In genomic region chr9:53537336-53537965, GRCm38 (mm10) we compare ENCODE assay signal across 8 mouse cellular contexts. TPM values are rescaled to one million over a fixed set of nuclear protein-coding genes. Genes with fewer than 3 reads are reported as not detected.
A peak's percentile ranks its signal among the peaks of the same experiment; 100 is the strongest.
DNase-seq lines count a peak whose midpoint lies in the region; ATAC-seq and TF ChIP-seq lines count a peak whose summit lies in the region.

No protein-coding gene starts in this region.

- DNase-seq in CD4-positive, CD25-positive, alpha-beta regulatory T cell, adult 2 months (ENCODE audit: low read depth, low spot score): peak; percentile 25
- DNase-seq in lung, adult 2 months: no peak
- DNase-seq in lung, postnatal 4 days: no peak
- no peak for DNase-seq in forebrain, embryonic 10.5 days (ENCODE audit: extremely low spot score, low spot score)
- peak; percentile 3 to 39 for DNase-seq in kidney, postnatal 36 days
- no peak for DNase-seq in retina, postnatal 1 day

- ATAC-seq in CD4-positive, CD25-positive, alpha-beta regulatory T cell, adult 4 months: no peak
- ATAC-seq in midbrain, embryonic 13.5 days: no peak

- H3K9me3 ChIP-seq in forebrain, embryonic 10.5 days: no peaks in the 10 kb centered on the region
- no peaks in the 10 kb centered on the region for H3K9me3 ChIP-seq in midbrain, embryonic 13.5 days

- H3K4me2 ChIP-seq in midbrain, embryonic 13.5 days (replicated peaks): peak overlapping the region; percentile 96

- H3K36me3 ChIP-seq in forebrain, embryonic 10.5 days (replicated peaks): peaks cover 14% of the 10 kb centered on the region
- no peaks in the 10 kb centered on the region; the same call in 1 of the 2 replicates for H3K36me3 ChIP-seq in midbrain, embryonic 13.5 days

- no peak for TF ChIP-seq CTCF in lung, adult 2 months (IDR thresholded peaks at IDR 0.05; ENCODE audit: insufficient read depth, low read length)

- H3K27me3 ChIP-seq in forebrain, embryonic 10.5 days (ENCODE audit: poor library complexity, severe bottlenecking): no peaks in the 10 kb centered on the region
- no peaks in the 10 kb centered on the region for H3K27me3 ChIP-seq in midbrain, embryonic 13.5 days

- no peak for TF ChIP-seq POLR2A in lung, adult 2 months (IDR thresholded peaks at IDR 0.05; ENCODE audit: borderline replicate concordance, extremely low read depth, low read depth, low read length)

- peak overlapping the region; percentile 68 for H3K4me3 ChIP-seq in lung, adult 2 months (replicated peaks; ENCODE audit: extremely low read depth, low read depth, low read length)
- H3K4me3 ChIP-seq in forebrain, embryonic 10.5 days: peak overlapping the region; percentile 92
- peak overlapping the region; percentile 67 for H3K4me3 ChIP-seq in midbrain, embryonic 13.5 days (replicated peaks)

- under 1% methylated on average over 34 of the region's 34 CpGs for WGBS in lung, adult 2 months
- WGBS in forebrain, embryonic 10.5 days: under 1% methylated on average over 34 of the region's 34 CpGs
- under 1% methylated on average over 33 of the region's 34 CpGs for WGBS in midbrain, embryonic 13.5 days

- H3K4me1 ChIP-seq in lung, adult 2 months (ENCODE audit: control insufficient read depth, insufficient read depth, low read length): peaks cover 3% of the 10 kb centered on the region
- H3K4me1 ChIP-seq in forebrain, embryonic 10.5 days: peaks cover 30% of the 10 kb centered on the region
- H3K4me1 ChIP-seq in midbrain, embryonic 13.5 days (replicated peaks): peaks cover 34% of the 10 kb centered on the region

- H3K27ac ChIP-seq in forebrain, embryonic 10.5 days: peak overlapping the region; percentile 95
- H3K27ac ChIP-seq in midbrain, embryonic 13.5 days: peak overlapping the region; percentile 91

- H3K9ac ChIP-seq in midbrain, embryonic 13.5 days (replicated peaks): peak overlapping the region; percentile 81

RNA-seq across cellular contexts. Expression of gene Npat, which starts 0.6 kb away (rescaled TPM):
- polyA plus RNA-seq in CD4-positive, CD25-positive, alpha-beta regulatory T cell, adult 4 months (2017; shearing (Covaris generic)): 10 to 100 TPM; 13.0 to 16.9 TPM
- 2.0 and 2.1 TPM in 2 replicates for polyA plus RNA-seq in lung, adult 2 months (2012; rRNA removed)
- 19.5 and 20.5 TPM in 2 replicates for polyA plus RNA-seq in forebrain, embryonic 10.5 days (2016; fragmentation: Nextera tagmentation; extraction: Ambion mirVana)
- polyA plus RNA-seq in midbrain, embryonic 13.5 days (2015; fragmentation: Nextera tagmentation; extraction: Ambion mirVana): 13.5 and 13.6 TPM in 2 replicates

RNA-seq across cellular contexts. Expression of gene Atm, which starts 0.9 kb away (rescaled TPM):
- polyA plus RNA-seq in CD4-positive, CD25-positive, alpha-beta regulatory T cell, adult 4 months (2017; shearing (Covaris generic)): 10 to 100 TPM; 27.8 to 35.4 TPM
- 1.1 and 1.5 TPM in 2 replicates for polyA plus RNA-seq in lung, adult 2 months (2012; rRNA removed)
- 23.0 and 24.5 TPM in 2 replicates for polyA plus RNA-seq in forebrain, embryonic 10.5 days (2016; fragmentation: Nextera tagmentation; extraction: Ambion mirVana)
- 14.7 and 16.2 TPM in 2 replicates for polyA plus RNA-seq in midbrain, embryonic 13.5 days (2015; fragmentation: Nextera tagmentation; extraction: Ambion mirVana)

Comparison
In these comparisons a context has a peak if more than half of its experiments do, and no peak if none do; other contexts are left out.
1. DNase-seq: peak in CD4-positive, CD25-positive, alpha-beta regulatory T cell, adult 2 months (single experiment) and kidney, postnatal 36 days (2 of 2); none in lung, adult 2 months (single experiment), lung, postnatal 4 days (0 of 2), forebrain, embryonic 10.5 days (single experiment) and retina, postnatal 1 day (single experiment).
2. Peak in every context shown above with its lines, with median percentiles within 50 percentile points of each other: H3K4me3 ChIP-seq.